ENCODE assay signal across 11 mouse cellular contexts in the genomic region with DNA sequence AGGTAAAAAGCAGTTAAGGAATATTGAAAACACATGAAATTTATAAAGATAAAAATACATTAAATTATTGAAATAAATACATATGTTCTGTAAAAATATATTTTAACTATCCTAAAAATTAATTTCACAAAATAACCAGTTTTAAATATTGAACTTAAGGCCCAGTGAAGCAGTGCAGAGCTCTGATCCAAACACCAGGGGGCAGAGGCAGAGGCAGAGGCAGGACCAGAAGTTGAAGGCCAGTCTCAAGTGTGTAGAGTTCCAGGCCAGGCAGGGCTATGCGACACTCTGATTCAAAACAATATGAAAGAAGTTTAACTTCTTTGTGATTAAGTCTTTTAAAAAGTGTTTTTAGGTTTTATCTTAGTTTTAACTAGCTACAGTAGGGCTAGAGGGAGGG.
DNase-seq lines count a peak whose midpoint lies in the region; ATAC-seq and TF ChIP-seq lines count a peak whose summit lies in the region.
"Had no signal": no experiment of that assay in that cellular context is flagged by ENCODE, and none has a peak within 500 bp of the region (broad histone marks: within the 10 kb centered on the region; RNA-seq: fewer than 3 reads in every experiment).

No protein-coding gene starts in this region.

- H3K4me3 ChIP-seq in midbrain, postnatal 0 days (ENCODE audit: low read depth, low read length) = no peak overlapping the region
- no peak overlapping the region for H3K4me3 ChIP-seq in midbrain, embryonic 16.5 days (ENCODE audit: low read depth, low read length)
- no peak overlapping the region for H3K4me3 ChIP-seq in hindbrain, embryonic 10.5 days
- H3K4me3 ChIP-seq: heart, embryonic 10.5 days had no signal

- H3K9ac ChIP-seq in midbrain, postnatal 0 days (replicated peaks; ENCODE audit: low read length, poor library complexity, severe bottlenecking) = no peak overlapping the region
- no peak overlapping the region for H3K9ac ChIP-seq in midbrain, embryonic 16.5 days (ENCODE audit: low read depth, low read length)

- TF ChIP-seq CTCF in midbrain, postnatal 0 days (IDR thresholded peaks at IDR 0.05) = peak; percentile 51

- no peaks in the 10 kb centered on the region for H3K4me1 ChIP-seq in midbrain, postnatal 0 days (ENCODE audit: insufficient read depth, low read length)
- H3K4me1 ChIP-seq in midbrain, embryonic 16.5 days (ENCODE audit: control insufficient read depth, insufficient read depth, low read length) = no peaks in the 10 kb centered on the region
- no peaks in the 10 kb centered on the region for H3K4me1 ChIP-seq in hindbrain, embryonic 10.5 days (replicated peaks)
- H3K4me1 ChIP-seq: heart, embryonic 10.5 days had no signal

- H3K27me3 ChIP-seq in midbrain, postnatal 0 days (ENCODE audit: insufficient read depth, low read length) = no peaks in the 10 kb centered on the region
- no peaks in the 10 kb centered on the region for H3K27me3 ChIP-seq in midbrain, embryonic 16.5 days (ENCODE audit: control insufficient read depth, insufficient read depth, low read depth, low read length)
- H3K27me3 ChIP-seq in hindbrain, embryonic 10.5 days (ENCODE audit: insufficient read depth, poor library complexity, severe bottlenecking) = no peaks in the 10 kb centered on the region

- no peak overlapping the region for H3K27ac ChIP-seq in midbrain, postnatal 0 days (ENCODE audit: low read depth, low read length)
- H3K27ac ChIP-seq in midbrain, embryonic 16.5 days (ENCODE audit: low read length) = no peak overlapping the region
- no peak overlapping the region for H3K27ac ChIP-seq in hindbrain, embryonic 10.5 days
- H3K27ac ChIP-seq: heart, embryonic 10.5 days; macrophage had no signal

- H3K36me3 ChIP-seq in midbrain, postnatal 0 days (ENCODE audit: insufficient read depth, low read length) = peaks cover 6% of the 10 kb centered on the region; the same call in 1 of the 2 replicates
- peaks cover 9% of the 10 kb centered on the region for H3K36me3 ChIP-seq in midbrain, embryonic 16.5 days (ENCODE audit: control insufficient read depth, insufficient read depth, low read length)
- H3K36me3 ChIP-seq in hindbrain, embryonic 10.5 days = peaks cover 71% of the 10 kb centered on the region

- H3K9me3 ChIP-seq in midbrain, postnatal 0 days (ENCODE audit: low read length) = no peaks in the 10 kb centered on the region
- H3K9me3 ChIP-seq in midbrain, embryonic 16.5 days (replicated peaks; ENCODE audit: control insufficient read depth, low read length, poor library complexity, severe bottlenecking) = no peaks in the 10 kb centered on the region
- no peaks in the 10 kb centered on the region for H3K9me3 ChIP-seq in hindbrain, embryonic 10.5 days
- H3K9me3 ChIP-seq: G1E; heart, embryonic 10.5 days had no signal

- no peak for ATAC-seq in cerebellum, adult (ENCODE audit: insufficient number of reproducible peaks, low FRiP score, low TSS enrichment)
- ATAC-seq in midbrain, postnatal 0 days (ENCODE audit: low FRiP score) = no peak
- ATAC-seq in midbrain, embryonic 16.5 days = no peak
- peak; percentile 83 for ATAC-seq in common myeloid progenitor, adult 5-6 weeks (replicated peaks; ENCODE audit: low read depth, poor library complexity, severe bottlenecking)
- peak; percentile 51; the same call in 1 of the 2 replicates for ATAC-seq in neutrophil, adult 5-6 weeks (ENCODE audit: extremely low read depth, insufficient number of reproducible peaks, low FRiP score, poor library complexity, severe bottlenecking)

- DNase-seq in cerebellum, postnatal 10 days = peak; percentile 9 to 10
- DNase-seq in midbrain, postnatal 0 days (ENCODE audit: low spot score) = no peak
- DNase-seq in layer of hippocampus, postnatal 36 days = no peak
- DNase-seq in hindbrain, embryonic 10.5 days (ENCODE audit: low spot score) = no peak

- H3K4me2 ChIP-seq in midbrain, postnatal 0 days (ENCODE audit: low read depth, low read length, poor library complexity, severe bottlenecking) = no peak overlapping the region
- H3K4me2 ChIP-seq in midbrain, embryonic 16.5 days (ENCODE audit: low read length) = no peak overlapping the region

- WGBS in midbrain, postnatal 0 days = 94% methylated on average over 1 of the region's 1 CpGs
- 97% methylated on average over 1 of the region's 1 CpGs for WGBS in midbrain, embryonic 16.5 days
- WGBS in hindbrain, embryonic 10.5 days = 100% methylated on average over 1 of the region's 1 CpGs

Comparison
In these comparisons a context has a peak if more than half of its experiments do, and no peak if none do; other contexts are left out.
1. DNase-seq: peak in cerebellum, postnatal 10 days (2 of 2); none in midbrain, postnatal 0 days (single experiment), layer of hippocampus, postnatal 36 days (0 of 2) and hindbrain, embryonic 10.5 days (single experiment).
2. ATAC-seq: peak in common myeloid progenitor, adult 5-6 weeks (single experiment) and neutrophil, adult 5-6 weeks (single experiment); none in cerebellum, adult (single experiment), midbrain, postnatal 0 days (single experiment) and midbrain, embryonic 16.5 days (single experiment).